Mouse (Mus musculus) spleen, postnatal 10 days (tissue): ENCODE measurements around the gene Tubgcp2.

Source experiments
- DNase-seq, 2 experiments: peaks; one replicate each; pipeline ENCODE4 v3.0.0; 2021 to 2022; ENCODE audit warnings: low spot score in 2 of 2

Gene Tubgcp2

GRCm38 (mm10) chr7:139980778-139981177, 55.7 kb downstream of the Tubgcp2 start:
- no peak for DNase-seq

GRCm38 (mm10) chr7:139979011-139979719, 57.3 kb downstream of the Tubgcp2 start:
- no peak for DNase-seq

- peak; percentile 36 to 67 for DNase-seq
Measured at GRCm38 (mm10) chr7:139978278-139978892, 58.1 kb downstream of the Tubgcp2 start, which contains the start of gene 6430531B16Rik. Gene 6430531B16Rik (minus strand): TSS chr7:139978755.

GRCm38 (mm10) chr7:139975471-139975870, 61.0 kb downstream of the Tubgcp2 start:
- DNase-seq, result no peak

- DNase-seq, result no peak
Measured at GRCm38 (mm10) chr7:139974307-139974706, 62.2 kb downstream of the Tubgcp2 start.

GRCm38 (mm10) chr7:139972923-139973331, 63.5 kb downstream of the Tubgcp2 start:
- no peak for DNase-seq

- no peak for DNase-seq
Measured at GRCm38 (mm10) chr7:139971436-139971835, 65.0 kb downstream of the Tubgcp2 start.

- DNase-seq, result no peak
Measured at GRCm38 (mm10) chr7:139970979-139971378, 65.5 kb downstream of the Tubgcp2 start.

- no peak for DNase-seq
Measured at GRCm38 (mm10) chr7:139970216-139970919, 66.1 kb downstream of the Tubgcp2 start.

- DNase-seq, result peak; percentile 68 to 84
Measured at GRCm38 (mm10) chr7:139969348-139970130, 66.9 kb downstream of the Tubgcp2 start.

GRCm38 (mm10) chr7:139968428-139968827, 68.0 kb downstream of the Tubgcp2 start:
- no peak for DNase-seq

- DNase-seq, result no peak
Measured at GRCm38 (mm10) chr7:139967175-139967574, 69.3 kb downstream of the Tubgcp2 start.

GRCm38 (mm10) chr7:139963814-139964213, 72.7 kb downstream of the Tubgcp2 start:
- DNase-seq, result no peak

GRCm38 (mm10) chr7:139961141-139961540, 75.3 kb downstream of the Tubgcp2 start:
- DNase-seq, result no peak

GRCm38 (mm10) chr7:139957958-139958357, 78.5 kb downstream of the Tubgcp2 start:
- no peak for DNase-seq

- no peak for DNase-seq
Measured at GRCm38 (mm10) chr7:139957437-139957836, 79.0 kb downstream of the Tubgcp2 start.

GRCm38 (mm10) chr7:139956658-139957057, 79.8 kb downstream of the Tubgcp2 start:
- DNase-seq, result no peak

GRCm38 (mm10) chr7:139955505-139955904, 81.0 kb downstream of the Tubgcp2 start:
- DNase-seq, result no peak

- no peak for DNase-seq
Measured at GRCm38 (mm10) chr7:139951991-139952633, 84.4 kb downstream of the Tubgcp2 start.

GRCm38 (mm10) chr7:139951079-139951478, 85.4 kb downstream of the Tubgcp2 start:
- DNase-seq, result no peak

GRCm38 (mm10) chr7:139950283-139950971, 86.0 kb downstream of the Tubgcp2 start:
- DNase-seq, result peak in 1 of 2 experiments; percentile 55
